Mouse (Mus musculus) right cerebral cortex, postnatal 36 days (tissue): ENCODE data around the gene Atl2.

Experiments used
- DNase-seq, 2 experiments: peaks; one replicate each; pipeline ENCODE4 v3.0.0; 2022; ENCODE audit warnings: low spot score in 2 of 2, mixed read lengths in 1 of 2

The Atl2 gene

DNA sequence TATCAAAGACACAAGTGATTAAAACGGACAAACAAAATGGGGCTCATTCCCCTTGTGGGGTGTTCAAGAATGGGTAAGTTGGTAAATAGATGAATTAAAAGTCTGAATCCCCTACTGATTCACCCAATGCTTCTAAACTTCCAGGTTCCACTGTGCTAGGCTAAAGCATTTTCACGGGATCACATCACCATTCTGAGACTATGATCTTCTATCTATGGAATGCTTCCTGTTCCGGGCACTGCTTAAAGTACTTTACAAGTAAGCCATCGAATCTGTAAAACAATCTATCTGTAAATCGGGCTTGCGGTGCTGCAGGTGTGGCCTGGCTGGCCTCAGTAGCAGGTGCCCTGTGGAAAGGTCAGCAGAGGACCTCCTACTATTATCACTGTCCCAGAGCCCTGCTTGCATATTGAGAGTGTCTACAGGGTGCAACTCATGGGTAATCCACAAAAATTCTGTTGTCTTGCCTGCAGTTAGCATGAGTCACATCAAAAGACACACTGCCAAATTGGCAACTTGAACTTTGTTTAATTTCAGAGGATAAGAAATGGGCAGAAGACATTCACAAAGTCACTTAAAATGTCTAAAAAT, 2.3 kb upstream of the Atl2 start:
- no peak for DNase-seq

GRCm38 (mm10) chr17:79897666-79898065, 1.7 kb upstream of the Atl2 start:
- DNase-seq: no peak

DNA sequence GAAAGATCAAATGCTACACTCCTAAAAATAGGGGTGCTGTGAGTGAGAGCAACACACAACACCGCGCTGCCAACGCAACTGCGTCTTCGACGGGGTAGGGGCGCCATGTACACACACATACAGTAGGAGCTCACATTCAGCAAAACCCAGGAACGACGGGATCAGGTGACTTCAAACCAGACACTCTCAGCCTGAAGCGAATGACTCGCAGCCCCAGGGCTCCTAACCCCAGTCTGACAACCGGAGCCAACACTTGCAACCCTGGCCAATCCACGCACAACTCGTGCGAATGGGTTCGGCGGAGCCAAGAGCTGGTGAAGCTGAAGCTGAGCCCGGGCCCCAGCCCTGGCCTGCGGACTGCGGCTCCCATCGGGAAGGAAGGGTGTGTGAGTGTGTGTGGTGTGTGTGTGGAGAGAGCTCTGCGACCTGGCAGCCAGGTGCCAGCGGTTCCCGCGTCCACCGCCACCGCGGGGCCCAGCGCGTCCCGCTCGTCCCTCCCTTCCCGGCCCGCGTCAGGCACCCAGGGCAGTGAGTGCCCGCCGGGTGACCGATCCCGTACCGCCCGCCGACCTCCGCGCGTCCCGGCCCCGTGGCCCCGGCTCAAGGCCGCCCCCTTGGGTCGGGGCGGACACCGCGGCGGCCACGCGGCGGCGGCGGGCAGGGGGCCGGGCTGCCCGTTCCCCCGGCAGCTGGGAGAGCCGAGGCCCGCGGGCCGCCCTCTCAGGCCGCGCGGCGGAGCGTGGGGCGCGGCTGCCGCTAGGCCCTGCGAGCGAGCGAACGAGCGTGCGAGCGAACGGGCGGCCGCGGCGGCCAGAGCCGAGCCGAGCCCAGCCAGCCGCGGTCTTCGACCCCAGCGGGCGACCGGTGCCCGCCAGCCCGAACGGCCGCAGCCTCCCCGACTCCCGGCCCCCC, 696 bp downstream of the Atl2 start:
- DNase-seq: peak; percentile 46 to 59

DNA sequence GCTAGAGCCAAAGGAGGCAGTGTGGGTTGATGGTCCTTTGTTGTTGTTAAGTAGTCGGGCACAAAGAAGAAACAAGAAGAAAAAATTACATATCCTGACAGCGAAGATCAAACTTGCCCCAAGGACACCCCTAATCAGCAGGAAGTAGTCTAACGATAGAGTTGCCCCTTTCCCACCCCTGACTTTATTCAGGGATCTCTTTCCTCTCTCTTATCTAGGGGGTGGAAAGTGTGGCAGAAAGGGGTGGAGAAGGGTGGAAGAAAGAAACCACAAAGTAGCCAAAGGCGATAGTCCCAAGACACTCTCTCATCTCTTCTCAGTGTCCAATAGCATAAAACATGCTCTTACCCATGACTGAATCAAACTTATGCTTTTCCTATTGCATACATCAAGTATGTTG, 1.9 kb downstream of the Atl2 start:
- DNase-seq: no peak

- no peak for DNase-seq
These were observed 4.0 kb downstream of the Atl2 start for GRCm38 (mm10) chr17:79891944-79892343.

- no peak for DNase-seq
These were observed 8.0 kb downstream of the Atl2 start for GRCm38 (mm10) chr17:79887926-79888325.

DNA sequence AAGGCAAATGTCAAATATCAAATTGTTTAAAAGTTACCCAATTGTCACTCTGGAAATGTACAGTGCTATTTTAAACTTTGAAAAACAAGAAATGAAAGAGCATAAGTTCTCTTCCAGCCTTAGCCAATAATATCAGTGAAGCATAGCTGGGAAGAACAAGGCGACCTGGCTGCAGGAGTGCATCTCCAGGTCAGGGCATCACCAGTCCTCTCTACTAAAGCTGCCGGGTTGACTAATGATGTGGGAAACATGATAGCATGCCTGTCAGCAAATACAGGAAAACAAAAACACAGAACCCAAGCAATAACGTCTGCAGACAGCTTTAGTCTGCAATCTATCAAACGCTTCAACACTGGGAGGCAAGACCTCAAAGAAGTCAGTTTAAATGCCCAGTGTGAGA, 12.7 kb downstream of the Atl2 start:
- no peak for DNase-seq

- DNase-seq: no peak
These were observed 30.9 kb downstream of the Atl2 start for GRCm38 (mm10) chr17:79865027-79865426.

GRCm38 (mm10) chr17:79864503-79864902, 31.4 kb downstream of the Atl2 start:
- no peak for DNase-seq

DNA sequence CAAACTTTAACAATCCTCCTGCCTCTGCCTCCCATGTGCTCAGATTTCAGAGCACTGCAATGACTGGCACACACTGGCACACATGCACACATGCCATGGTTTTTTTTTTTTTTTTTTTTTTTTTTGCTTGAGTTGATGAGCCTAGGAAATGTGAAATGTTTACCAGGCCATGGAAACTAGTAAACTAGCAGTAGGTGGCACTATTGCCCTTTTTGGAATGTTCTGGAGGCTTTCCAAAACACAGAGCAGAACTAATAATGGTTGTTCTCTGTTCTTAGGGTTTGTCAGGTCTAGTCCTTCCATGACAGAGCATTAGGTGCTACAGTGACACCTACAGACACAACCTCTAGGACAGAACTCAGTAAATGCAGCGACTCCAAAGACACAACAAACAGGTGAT, 33.9 kb downstream of the Atl2 start:
- DNase-seq: no peak

DNA sequence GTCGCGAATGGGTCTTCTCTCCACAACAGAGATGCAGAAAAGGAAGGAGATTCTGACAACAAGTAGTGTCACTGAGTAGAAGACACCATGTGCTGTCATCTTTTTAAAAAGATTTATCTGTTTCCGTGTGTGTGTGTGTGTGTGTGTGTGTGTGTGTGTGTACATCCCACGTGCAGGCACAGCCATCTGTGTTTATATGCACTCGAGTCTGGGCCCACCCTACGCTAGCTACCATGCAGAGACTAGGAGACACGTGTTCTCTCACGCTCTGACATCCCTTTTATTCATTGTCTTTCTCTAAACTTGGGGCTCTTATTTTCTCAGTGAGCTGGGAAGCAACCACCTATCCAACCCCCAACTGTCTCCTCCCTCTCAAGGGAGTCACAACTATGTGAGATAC, 40.4 kb downstream of the Atl2 start:
- DNase-seq: peak in 1 of 2 experiments; percentile 19

- DNase-seq: no peak
These were observed 47.5 kb downstream of the Atl2 start for GRCm38 (mm10) chr17:79848385-79848784.

DNA sequence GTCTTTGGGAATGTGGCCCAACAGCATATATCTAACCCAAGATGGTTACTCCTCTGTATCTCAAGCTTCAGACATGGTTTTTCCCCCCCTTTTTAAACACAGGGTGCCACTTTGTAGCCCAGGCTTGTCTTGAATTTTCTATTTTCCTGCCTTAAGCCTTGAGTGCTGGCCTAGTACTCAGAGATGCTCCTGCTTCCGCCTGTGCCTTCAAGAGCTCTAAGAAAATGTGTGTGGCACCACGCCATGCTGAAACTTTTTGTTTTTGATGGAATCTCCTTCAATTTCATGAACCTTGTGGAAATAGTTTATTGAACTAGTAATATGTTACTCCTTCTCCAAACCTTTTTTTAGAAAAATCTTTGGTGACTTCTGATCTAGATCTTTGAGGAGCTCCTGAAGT, 49.7 kb downstream of the Atl2 start:
- no peak for DNase-seq

DNA sequence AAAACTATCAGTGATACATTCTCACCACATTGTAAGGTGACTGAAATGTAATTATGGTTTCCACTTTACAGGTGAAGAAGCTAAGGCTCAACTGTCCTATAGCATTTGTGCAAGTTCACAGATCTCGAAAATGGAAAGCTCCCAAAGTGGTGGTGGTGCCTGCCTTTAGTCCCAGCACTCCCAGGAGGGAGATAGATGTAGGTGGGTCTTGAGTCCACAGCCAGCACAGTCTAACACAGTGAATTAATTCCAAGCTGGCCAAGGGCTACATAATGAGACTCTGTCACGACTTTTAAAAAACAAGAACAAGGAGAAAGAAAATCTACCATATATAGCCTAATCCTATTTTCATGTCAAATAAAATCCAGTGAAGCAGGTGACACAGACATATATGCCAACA, 50.2 kb downstream of the Atl2 start:
- no peak for DNase-seq

GRCm38 (mm10) chr17:79840254-79841238, 55.4 kb downstream of the Atl2 start:
- peak; percentile 43 to 44 for DNase-seq

DNA sequence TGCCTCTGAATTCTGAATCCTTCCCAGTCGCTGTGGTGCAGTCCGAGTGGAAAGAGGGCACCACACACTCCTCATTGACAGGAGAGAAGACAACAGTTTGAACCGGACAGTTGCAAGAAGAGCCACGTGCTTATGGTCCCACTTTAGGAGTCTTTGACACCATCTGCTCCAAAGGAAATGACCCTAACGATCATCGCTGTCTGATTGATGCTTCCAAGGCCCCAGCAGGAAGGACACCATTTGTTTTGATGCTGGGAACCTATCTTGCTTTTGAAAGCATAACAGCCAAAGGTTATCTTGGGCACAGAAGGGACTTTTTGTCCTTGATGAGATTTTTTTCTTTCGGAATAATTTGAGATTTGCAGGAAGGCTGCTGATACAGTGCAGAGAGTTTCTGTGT, 58.9 kb downstream of the Atl2 start:
- no peak for DNase-seq

- DNase-seq: no peak
These were observed 60.1 kb downstream of the Atl2 start for GRCm38 (mm10) chr17:79835714-79836373.

DNA sequence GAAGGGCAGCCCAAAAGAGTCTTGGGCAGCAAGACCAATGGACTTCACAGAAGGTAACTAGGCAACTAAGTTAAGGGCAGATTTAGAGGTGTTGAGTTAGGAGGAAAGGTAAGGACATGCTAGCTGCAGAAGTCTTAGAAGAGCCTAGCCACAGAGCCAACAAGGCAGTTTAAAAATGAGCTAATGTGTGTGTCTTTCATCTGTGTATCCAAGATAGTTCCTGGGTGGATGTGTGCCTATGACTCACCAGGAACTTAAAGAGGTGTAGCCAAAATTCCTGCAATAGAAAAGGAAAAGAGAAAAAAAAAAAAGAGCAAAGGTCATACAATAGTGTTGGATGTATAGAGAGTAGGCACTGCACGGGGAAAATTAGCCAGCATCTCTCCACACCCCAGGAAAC, 63.6 kb downstream of the Atl2 start:
- DNase-seq: no peak

DNA sequence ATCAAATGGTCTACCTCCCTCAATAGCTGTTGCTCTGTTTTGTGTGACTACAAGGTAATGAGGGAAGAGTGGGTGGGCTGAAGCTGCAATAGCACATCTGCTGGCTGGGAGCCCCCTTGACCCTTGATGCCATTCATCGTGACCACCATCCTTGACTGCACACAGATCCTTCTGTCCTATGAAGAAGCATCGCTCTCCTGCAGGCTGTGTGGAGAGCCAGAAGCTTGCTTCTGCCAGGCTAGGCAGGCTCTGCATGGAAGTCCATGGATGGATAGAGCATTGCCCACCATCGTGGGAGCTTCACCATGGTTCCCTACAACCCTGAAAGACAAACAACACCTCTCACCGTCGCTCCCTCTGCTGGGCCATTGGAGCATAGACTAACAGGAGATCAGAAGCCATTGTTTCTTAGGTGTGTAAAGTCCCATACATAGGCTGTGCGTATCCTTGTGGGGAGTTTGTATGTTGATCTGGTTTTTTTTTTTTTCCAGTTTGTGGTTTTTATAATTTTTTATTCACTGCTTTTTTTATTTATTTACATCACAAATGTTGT, 69.4 kb downstream of the Atl2 start:
- no peak for DNase-seq

DNA sequence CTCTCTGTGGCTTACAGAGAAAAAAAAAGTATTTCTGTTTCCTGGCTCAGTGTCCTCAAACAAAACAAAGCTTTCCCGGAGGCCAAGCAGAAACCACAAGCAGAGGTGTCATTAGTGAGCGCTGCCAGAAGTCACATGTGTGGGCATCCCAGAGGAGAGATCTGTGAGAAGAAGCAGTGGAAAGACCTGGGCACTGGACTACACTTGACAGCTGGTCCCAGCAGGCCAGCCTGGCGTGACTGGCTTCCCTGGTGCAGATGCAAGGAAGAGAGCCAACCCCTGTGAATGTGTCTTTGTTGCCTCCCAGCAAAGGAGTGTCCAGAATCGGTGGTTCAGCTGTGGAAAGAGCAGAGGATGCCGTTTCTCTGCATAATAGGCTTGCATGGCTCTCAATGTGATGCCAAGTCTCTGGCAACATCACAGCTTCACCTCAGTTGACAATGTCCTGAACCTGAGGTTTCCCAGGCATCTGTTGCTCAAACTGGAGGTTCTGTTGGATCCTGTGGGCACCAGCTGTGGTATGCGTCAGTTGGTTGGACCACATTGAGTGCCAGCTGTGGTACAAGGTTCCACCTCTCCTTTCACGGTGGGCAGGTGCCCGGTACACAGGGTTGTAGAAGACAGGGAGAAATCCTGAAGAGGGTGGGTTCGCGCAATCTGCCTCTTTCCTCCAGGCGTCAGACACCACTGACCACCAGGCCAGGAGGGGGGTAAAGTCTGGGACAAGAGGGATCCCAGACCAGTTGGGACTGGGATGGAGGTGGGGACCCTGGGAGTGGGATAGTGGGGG, 70.5 kb downstream of the Atl2 start:
- no peak for DNase-seq
